Mouse (Mus musculus): ENCODE measurements around the gene Vmn2r73. TPM values are rescaled to one million over a fixed set of nuclear protein-coding genes. Genes with fewer than 3 reads are reported as not detected.

Vmn2r73 gene
- not detected in 2 replicates for polyA plus RNA-seq (2012; rRNA removed)

- no peak for DNase-seq (ENCODE audit: low read depth)
- TF ChIP-seq POLR2A (IDR thresholded peaks at IDR 0.05; ENCODE audit: borderline replicate concordance, extremely low read depth, insufficient read depth, insufficient read length, poor library complexity, severe bottlenecking) = no peak
- TF ChIP-seq CTCF (IDR thresholded peaks at IDR 0.05; ENCODE audit: borderline replicate concordance, extremely low read depth, insufficient read depth, insufficient read length) = no peak
Measured at GRCm38 (mm10) chr7:85876166-85876565, at the start of gene Vmn2r73. Gene Vmn2r73, minus strand, starts transcription at chr7:85876266.

- TF ChIP-seq POLR2A (IDR thresholded peaks at IDR 0.05; ENCODE audit: borderline replicate concordance, extremely low read depth, insufficient read depth, insufficient read length, poor library complexity, severe bottlenecking) (no peak), CTCF (IDR thresholded peaks at IDR 0.05; ENCODE audit: borderline replicate concordance, extremely low read depth, insufficient read depth, insufficient read length) (no peak)
- peak; percentile 5 for DNase-seq (ENCODE audit: low read depth)
Measured at GRCm38 (mm10) chr7:85840090-85840948, 35.7 kb downstream of the Vmn2r73 start.

GRCm38 (mm10) chr7:85818092-85818491 is 58.0 kb downstream of the Vmn2r73 start:
- DNase-seq (ENCODE audit: low read depth) = peak; percentile 4
- TF ChIP-seq CTCF (IDR thresholded peaks at IDR 0.05; ENCODE audit: borderline replicate concordance, extremely low read depth, insufficient read depth, insufficient read length) = peak; percentile 34; the same call in 1 of the 2 replicates

Other genes starting within 250 kb of the Vmn2r73 start
- gene Vmn2r72, start 121.2 kb downstream of the Vmn2r73 start, polyA plus RNA-seq (2012; rRNA removed) = not detected in 2 replicates
- not detected in 2 replicates for gene Vmn2r74, start 85.4 kb upstream of the Vmn2r73 start, polyA plus RNA-seq (2012; rRNA removed)

All from brain, embryonic 14.5 days (tissue).